Mouse (Mus musculus) natural killer cell, adult 2 months (primary cell): ENCODE results near the gene Nox4.
"Not testable (repeated sequence)": the region's sequence is repeated elsewhere in the genome, so short reads cannot be mapped to it uniquely, and the experiment has no call there.

Experiments used
- DNase-seq, 2 experiments: peaks; one replicate each; pipeline ENCODE4 v3.0.0; 2022; ENCODE audit warnings: low spot score in 2 of 2

Nox4 gene

GRCm38 (mm10) chr7:87371316-87371715, 125.4 kb downstream of the Nox4 start:
- no peak for DNase-seq

GRCm38 (mm10) chr7:87374322-87374721, 128.4 kb downstream of the Nox4 start:
- DNase-seq, result no peak

GRCm38 (mm10) chr7:87374935-87375334, 129.0 kb downstream of the Nox4 start:
- DNase-seq, result no peak

GRCm38 (mm10) chr7:87397023-87397422, 151.1 kb downstream of the Nox4 start:
- DNase-seq, result no peak

- DNase-seq, result not testable (repeated sequence)
Measured at GRCm38 (mm10) chr7:87411373-87411772, 165.5 kb downstream of the Nox4 start.

GRCm38 (mm10) chr7:87413271-87413670, 167.4 kb downstream of the Nox4 start:
- DNase-seq, result no peak
